Mouse (Mus musculus): ENCODE results near the gene Tuba1a. TPM values are rescaled to one million over a fixed set of nuclear protein-coding genes. Genes with fewer than 3 reads are reported as not detected.

Gene Tuba1a
- total RNA-seq, 2 experiments from 2014 or later, result 4,375 to 4,691 TPM

- intact Hi-C loops (cut with DNase I), result no loop called here
- peak in 1 of 2 experiments; percentile 50 for DNase-seq (ENCODE audit: extremely low spot score in 1 of 2, low spot score in 2 of 2)
These were observed 48.8 kb downstream of the Tuba1a start for GRCm38 (mm10) chr15:98904692-98905091.

GRCm38 (mm10) chr15:98902600-98902999, 50.9 kb downstream of the Tuba1a start:
- intact Hi-C loops (cut with DNase I), result no loop called here
- no peak for DNase-seq (ENCODE audit: extremely low spot score in 1 of 2, low spot score in 2 of 2)

GRCm38 (mm10) chr15:98901530-98901929, 52.0 kb downstream of the Tuba1a start:
- no peak for DNase-seq (ENCODE audit: extremely low spot score in 1 of 2, low spot score in 2 of 2)
- intact Hi-C loops (cut with DNase I), result no loop called here

Other genes starting within 250 kb of the Tuba1a start
- gene Ccdc65, start 245.5 kb downstream of the Tuba1a start, total RNA-seq (2021), result 10 to 100 TPM; 13.6 to 14.5 TPM
- gene Fkbp11, start 225.5 kb downstream of the Tuba1a start, total RNA-seq (2021), result 1 to 10 TPM; 2.2 TPM
- 100 to 1,000 TPM; 651 to 661 TPM for gene Arf3, start 190.5 kb downstream of the Tuba1a start, total RNA-seq (2021)
- under 1 TPM; 0.63 to 0.64 TPM for gene Wnt10b, start 175.6 kb downstream of the Tuba1a start, total RNA-seq (2021)
- gene Wnt1, start 163.8 kb downstream of the Tuba1a start, total RNA-seq (2021), result not detected
- 100 to 1,000 TPM; 285 to 294 TPM for gene Ddn, start 144.2 kb downstream of the Tuba1a start, total RNA-seq (2021)
- gene Prkag1, start 122.2 kb downstream of the Tuba1a start, total RNA-seq (2021), result 10 to 100 TPM; 41.7 to 44.6 TPM
- gene Kmt2d, start 82.5 kb downstream of the Tuba1a start, total RNA-seq (2021), result 10 to 100 TPM; 62.4 to 64.3 TPM
- 10 to 100 TPM; 11.2 to 14.1 TPM for gene Rhebl1, start 59.2 kb downstream of the Tuba1a start, total RNA-seq (2021)
- gene Dhh, start 55.2 kb downstream of the Tuba1a start, total RNA-seq (2021), result under 1 TPM; 0.16 to 0.47 TPM
- gene Lmbr1l, start 35.5 kb downstream of the Tuba1a start, total RNA-seq (2021), result 10 to 100 TPM; 15.4 to 21.6 TPM
- 1,000 to 10,000 TPM in 1 of 2 experiments, 100 to 1,000 TPM in 1; 986 to 1,032 TPM for gene Tuba1b, start 19.1 kb downstream of the Tuba1a start, total RNA-seq (2021)
- not detected for gene Gm49450, start 152 bp downstream of the Tuba1a start, total RNA-seq (2021)
- 100 to 1,000 TPM; 255 to 292 TPM for gene Tuba1c, start 76.2 kb upstream of the Tuba1a start, total RNA-seq (2021)
- 1 to 10 TPM; 5.5 to 5.9 TPM for gene Prph, start 101.5 kb upstream of the Tuba1a start, total RNA-seq (2021)
- 1 to 10 TPM; 1.4 to 2.2 TPM for gene Troap, start 120.9 kb upstream of the Tuba1a start, total RNA-seq (2021)
- not detected for gene C1ql4, start 134.1 kb upstream of the Tuba1a start, total RNA-seq (2021)
- gene Dnajc22, start 139.5 kb upstream of the Tuba1a start, total RNA-seq (2021), result not detected
- 10 to 100 TPM; 34.4 to 36.4 TPM for gene Spats2, start 172.2 kb upstream of the Tuba1a start, total RNA-seq (2021)

Data from left cerebral cortex, postnatal 10 days (tissue).